Mouse (Mus musculus) liver, embryonic 14.5 days (tissue): ENCODE results near the gene Ist1.

Experiments used
- CTCF ChIP-seq: IDR thresholded peaks from 2 replicates; pipeline ENCODE4 v1.5.1; 2016; ENCODE audit warnings: antibody characterized with exemption, low read depth, control low read depth
- EP300 ChIP-seq: IDR thresholded peaks from 2 replicates; pipeline ENCODE4 v1.6.1; 2016; ENCODE audit warnings: antibody characterized with exemption, low read depth

DNA sequence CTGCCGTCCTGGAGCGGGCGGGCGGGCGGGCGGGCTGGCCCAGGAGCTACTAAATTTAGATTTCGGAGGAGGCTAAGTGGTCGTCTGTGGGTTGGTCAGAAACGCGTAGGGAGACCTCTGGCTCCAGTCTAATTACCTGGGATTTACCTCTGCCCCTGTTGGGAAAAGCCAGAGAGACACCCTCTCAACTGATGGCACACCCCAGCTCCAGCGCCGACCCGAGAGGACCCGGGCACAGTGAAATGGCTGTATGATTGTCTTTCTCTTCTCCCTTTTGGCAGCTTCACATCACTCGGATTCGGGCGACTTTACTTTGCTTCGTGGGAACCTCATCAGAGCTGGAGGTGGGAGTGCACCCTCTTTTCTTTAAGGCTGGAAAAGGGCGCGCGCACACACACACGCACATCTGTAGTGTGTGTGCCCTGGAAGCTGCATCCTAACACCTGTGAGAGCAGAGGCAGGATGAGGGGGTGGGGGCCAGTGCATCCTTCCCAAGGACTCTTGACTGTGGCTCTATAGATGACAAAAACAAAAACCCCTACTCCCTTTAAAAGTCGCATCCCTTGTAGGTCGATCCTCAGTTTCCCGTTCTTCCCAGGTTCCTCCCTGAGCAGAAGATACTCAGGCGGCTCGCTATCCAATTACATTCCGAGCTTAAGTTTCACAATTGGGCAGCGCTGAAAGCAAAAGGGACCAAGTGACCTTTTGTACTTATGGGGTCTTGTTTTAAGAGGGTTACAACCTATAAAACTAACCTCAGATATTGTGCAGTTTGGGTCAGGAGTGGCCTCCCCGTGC, 13.2 kb upstream of the Ist1 start:
- TF ChIP-seq CTCF (peak; percentile 11; the same call in 1 of the 2 replicates), EP300 (no peak)
